Mouse (Mus musculus) heart, embryonic 15.5 days (tissue): ENCODE results near the gene Adam12. TPM values are rescaled to one million over a fixed set of nuclear protein-coding genes. Genes with fewer than 3 reads are reported as not detected.
A peak's percentile ranks its signal among the peaks of the same experiment; 100 is the strongest.

Source experiments
- ATAC-seq: fragments of 200-750 bp; cut with Nextera tagmentation; replicated peaks from 2 replicates; pipeline ENCODE4 v1.8.0; 2017; ENCODE audit warnings: low read depth, moderate TSS enrichment; ENCODE audit not compliant: insufficient number of reproducible peaks, insufficient read depth, low FRiP score
- H3K27ac ChIP-seq: fragments of 300-500 bp; sonication (generic); 2 replicates; pipeline ENCODE4 v1.5.1; 2015; ENCODE audit warnings: mild to moderate bottlenecking, inconsistent platforms
- H3K27me3 ChIP-seq: fragments of 300-500 bp; sonication (generic); 2 replicates; pipeline ENCODE4 v1.6.1; 2015; ENCODE audit warnings: inconsistent platforms
- H3K36me3 ChIP-seq: fragments of 300-500 bp; sonication (generic); 2 replicates; pipeline ENCODE4 v1.6.1; 2015; ENCODE audit warnings: mild to moderate bottlenecking, inconsistent platforms
- H3K4me1 ChIP-seq: fragments of 300-500 bp; sonication (generic); replicated peaks from 2 replicates; pipeline ENCODE4 v1.6.1; 2015; ENCODE audit warnings: inconsistent platforms
- H3K4me2 ChIP-seq: fragments of 300-500 bp; sonication (generic); 2 replicates; pipeline ENCODE4 v1.6.1; 2015; ENCODE audit warnings: inconsistent platforms, mild to moderate bottlenecking, moderate library complexity
- H3K4me3 ChIP-seq: fragments of 300-500 bp; sonication (generic); 2 replicates; pipeline ENCODE4 v1.5.1; 2015; ENCODE audit warnings: mild to moderate bottlenecking, inconsistent platforms
- H3K9ac ChIP-seq: fragments of 300-500 bp; sonication (generic); 2 replicates; pipeline ENCODE4 v1.6.1; 2015; ENCODE audit warnings: mild to moderate bottlenecking, inconsistent platforms
- H3K9me3 ChIP-seq: fragments of 300-500 bp; sonication (generic); replicated peaks from 2 replicates; pipeline ENCODE4 v1.6.1; 2016; ENCODE audit warnings: inconsistent platforms
- WGBS: fragments of 180-500 bp; shearing (Covaris S2); methylation state at CpG from one replicate; pipeline ENCODE4 v1.1.7; 2015; ENCODE audit warnings: mixed read lengths; 5-methylcytosine and 5-hydroxymethylcytosine counted together
- polyA plus RNA-seq: library from polyadenylated mRNA; unstranded; fragments of >200 nt; fragmentation: Nextera tagmentation; extraction: Ambion mirVana; gene quantifications from 2 replicates; pipeline ENCODE4 v1.2.1, GENCODE M21; 2015

The Adam12 gene
- polyA plus RNA-seq, 1 experiment from 2014 or later = 2.1 TPM

GRCm38 (mm10) chr7:134173442-134174090 lies 58.4 kb downstream of the Adam12 start:
- H3K9me3 ChIP-seq = no peaks in the 10 kb centered on the region
- no peak overlapping the region for H3K9ac ChIP-seq
- H3K4me2 ChIP-seq = no peak overlapping the region
- WGBS = 79% methylated on average over 14 of the region's 14 CpGs
- H3K27me3 ChIP-seq = no peaks in the 10 kb centered on the region
- H3K4me1 ChIP-seq = no peaks in the 10 kb centered on the region
- no peak overlapping the region for H3K4me3 ChIP-seq
- no peaks in the 10 kb centered on the region for H3K36me3 ChIP-seq
- no peak overlapping the region for H3K27ac ChIP-seq
- ATAC-seq = no peak

- H3K4me1 ChIP-seq = 0 out of 2 replicates have a peak, but pooled peaks cover 2% of the 10 kb centered on the region
- H3K36me3 ChIP-seq = no peaks in the 10 kb centered on the region
- no peak overlapping the region for H3K9ac ChIP-seq
- H3K27me3 ChIP-seq = no peaks in the 10 kb centered on the region
- WGBS = 75% methylated on average over 9 of the region's 9 CpGs
- H3K9me3 ChIP-seq = no peaks in the 10 kb centered on the region
- no peak for ATAC-seq
- H3K4me3 ChIP-seq = no peak overlapping the region
- no peak overlapping the region for H3K27ac ChIP-seq
- H3K4me2 ChIP-seq = no peak overlapping the region
Measured at GRCm38 (mm10) chr7:134170180-134170910, 61.6 kb downstream of the Adam12 start.

- Histone ChIP-seq H3K9ac (no peak overlapping the region), H3K4me2 (no peak overlapping the region), H3K36me3 (no peaks in the 10 kb centered on the region), H3K27ac (no peak overlapping the region), H3K9me3 (no peaks in the 10 kb centered on the region), H3K4me1 (0 out of 2 replicates have a peak, but pooled peaks cover 2% of the 10 kb centered on the region), H3K27me3 (no peaks in the 10 kb centered on the region), H3K4me3 (no peak overlapping the region)
- ATAC-seq = no peak
- WGBS = 80% methylated on average over 2 of the region's 2 CpGs
Measured at GRCm38 (mm10) chr7:134169780-134170179, 62.2 kb downstream of the Adam12 start.

GRCm38 (mm10) chr7:134167586-134167985 lies 64.4 kb downstream of the Adam12 start:
- no peak overlapping the region for H3K4me2 ChIP-seq
- no peaks in the 10 kb centered on the region for H3K27me3 ChIP-seq
- no peaks in the 10 kb centered on the region for H3K36me3 ChIP-seq
- H3K27ac ChIP-seq = no peak overlapping the region
- H3K9me3 ChIP-seq = no peaks in the 10 kb centered on the region
- H3K4me3 ChIP-seq = no peak overlapping the region
- WGBS = 27% methylated on average over 3 of the region's 3 CpGs
- H3K4me1 ChIP-seq = peaks cover 8% of the 10 kb centered on the region
- ATAC-seq = no peak
- H3K9ac ChIP-seq = no peak overlapping the region

GRCm38 (mm10) chr7:134163751-134164150 lies 68.2 kb downstream of the Adam12 start:
- no peak overlapping the region for H3K27ac ChIP-seq
- peaks cover 11% of the 10 kb centered on the region for H3K4me1 ChIP-seq
- H3K36me3 ChIP-seq = no peaks in the 10 kb centered on the region
- H3K4me3 ChIP-seq = no peak overlapping the region
- ATAC-seq = no peak
- WGBS = 88% methylated on average over 2 of the region's 2 CpGs
- H3K9ac ChIP-seq = no peak overlapping the region
- H3K27me3 ChIP-seq = no peaks in the 10 kb centered on the region
- H3K4me2 ChIP-seq = no peak overlapping the region
- no peaks in the 10 kb centered on the region for H3K9me3 ChIP-seq

- Histone ChIP-seq H3K4me1 (peaks cover 11% of the 10 kb centered on the region), H3K9ac (no peak overlapping the region), H3K9me3 (no peaks in the 10 kb centered on the region), H3K4me2 (no peak overlapping the region), H3K4me3 (no peak overlapping the region), H3K27ac (no peak overlapping the region), H3K27me3 (no peaks in the 10 kb centered on the region), H3K36me3 (no peaks in the 10 kb centered on the region)
- WGBS = 37% methylated on average over 6 of the region's 6 CpGs
- ATAC-seq = peak; percentile 22; the same call in 1 of the 2 replicates
Measured at GRCm38 (mm10) chr7:134162886-134163285, 69.1 kb downstream of the Adam12 start.

GRCm38 (mm10) chr7:134159608-134160007 lies 72.3 kb downstream of the Adam12 start:
- no peak overlapping the region for H3K4me2 ChIP-seq
- no peaks in the 10 kb centered on the region for H3K36me3 ChIP-seq
- H3K9ac ChIP-seq = no peak overlapping the region
- 57% methylated on average over 7 of the region's 7 CpGs for WGBS
- H3K27ac ChIP-seq = no peak overlapping the region
- H3K9me3 ChIP-seq = no peaks in the 10 kb centered on the region
- H3K4me1 ChIP-seq = peaks cover 9% of the 10 kb centered on the region
- no peaks in the 10 kb centered on the region for H3K27me3 ChIP-seq
- no peak overlapping the region for H3K4me3 ChIP-seq
- no peak for ATAC-seq

- Histone ChIP-seq H3K36me3 (no peaks in the 10 kb centered on the region), H3K4me2 (no peak overlapping the region), H3K4me1 (0 out of 2 replicates have a peak, but pooled peaks cover 3% of the 10 kb centered on the region), H3K27ac (no peak overlapping the region), H3K4me3 (no peak overlapping the region), H3K27me3 (no peaks in the 10 kb centered on the region), H3K9ac (no peak overlapping the region), H3K9me3 (no peaks in the 10 kb centered on the region)
- ATAC-seq = no peak
- 73% methylated on average over 4 of the region's 4 CpGs for WGBS
Measured at GRCm38 (mm10) chr7:134151330-134151729, 80.6 kb downstream of the Adam12 start.

- Histone ChIP-seq H3K9ac (no peak overlapping the region), H3K4me2 (no peak overlapping the region), H3K27me3 (no peaks in the 10 kb centered on the region), H3K4me3 (no peak overlapping the region), H3K27ac (no peak overlapping the region), H3K9me3 (no peaks in the 10 kb centered on the region), H3K4me1 (0 out of 2 replicates have a peak, but pooled peaks cover 3% of the 10 kb centered on the region), H3K36me3 (no peaks in the 10 kb centered on the region)
- WGBS = 80% methylated on average over 8 of the region's 8 CpGs
- ATAC-seq = no peak
Measured at GRCm38 (mm10) chr7:134150305-134150704, 81.6 kb downstream of the Adam12 start.

GRCm38 (mm10) chr7:134149351-134149750 lies 82.6 kb downstream of the Adam12 start:
- Histone ChIP-seq H3K27me3 (no peaks in the 10 kb centered on the region), H3K4me1 (0 out of 2 replicates have a peak, but pooled peaks cover 3% of the 10 kb centered on the region), H3K9ac (no peak overlapping the region), H3K9me3 (no peaks in the 10 kb centered on the region), H3K4me3 (no peak overlapping the region), H3K27ac (no peak overlapping the region), H3K36me3 (no peaks in the 10 kb centered on the region), H3K4me2 (no peak overlapping the region)
- no peak for ATAC-seq
- 57% methylated on average over 6 of the region's 6 CpGs for WGBS

GRCm38 (mm10) chr7:134147561-134147960 lies 84.4 kb downstream of the Adam12 start:
- H3K36me3 ChIP-seq = no peaks in the 10 kb centered on the region
- 83% methylated on average over 3 of the region's 3 CpGs for WGBS

More at GRCm38 (mm10) chr7:134147561-134147960, 84.4 kb downstream of the Adam12 start:
- ATAC-seq = no peak
- Histone ChIP-seq H3K9me3 (no peaks in the 10 kb centered on the region), H3K27me3 (no peaks in the 10 kb centered on the region), H3K9ac (no peak overlapping the region), H3K4me3 (no peak overlapping the region), H3K4me2 (no peak overlapping the region), H3K4me1 (0 out of 2 replicates have a peak, but pooled peaks cover 3% of the 10 kb centered on the region), H3K27ac (no peak overlapping the region)
